Mouse (Mus musculus): ENCODE results near the gene Gm10198.

The Gm10198 gene

GRCm38 (mm10) chr13:111592485-111592884 is at the start of gene Gm10198:
TSS of gene Gm10198 (plus strand) at chr13:111592785.
- DNase-seq (ENCODE audit: low spot score) = no peak

GRCm38 (mm10) chr13:111545286-111545685 is 47.3 kb upstream of the Gm10198 start:
- DNase-seq (ENCODE audit: low spot score) = no peak

- DNase-seq (ENCODE audit: low spot score) = no peak
Observed at GRCm38 (mm10) chr13:111552769-111553168, 39.8 kb upstream of the Gm10198 start.

GRCm38 (mm10) chr13:111553182-111553581 is 39.4 kb upstream of the Gm10198 start:
- no peak for DNase-seq (ENCODE audit: low spot score)

- DNase-seq (ENCODE audit: low spot score) = no peak
Observed at GRCm38 (mm10) chr13:111553941-111554340, 38.6 kb upstream of the Gm10198 start.

GRCm38 (mm10) chr13:111555333-111555732 is 37.3 kb upstream of the Gm10198 start:
- DNase-seq (ENCODE audit: low spot score) = no peak

- DNase-seq (ENCODE audit: low spot score) = no peak
Observed at GRCm38 (mm10) chr13:111556375-111556774, 36.2 kb upstream of the Gm10198 start.

- no peak for DNase-seq (ENCODE audit: low spot score)
Observed at GRCm38 (mm10) chr13:111560152-111560551, 32.4 kb upstream of the Gm10198 start.

- no peak for DNase-seq (ENCODE audit: low spot score)
Observed at GRCm38 (mm10) chr13:111562595-111562994, 30.0 kb upstream of the Gm10198 start.

GRCm38 (mm10) chr13:111574196-111574595 is 18.4 kb upstream of the Gm10198 start:
- peak; percentile 3 for DNase-seq (ENCODE audit: low spot score)

- no peak for DNase-seq (ENCODE audit: low spot score)
Observed at GRCm38 (mm10) chr13:111577177-111577576, 15.4 kb upstream of the Gm10198 start.

- no peak for DNase-seq (ENCODE audit: low spot score)
Observed at GRCm38 (mm10) chr13:111580054-111580453, 12.5 kb upstream of the Gm10198 start.

GRCm38 (mm10) chr13:111598111-111598510 is 5.5 kb downstream of the Gm10198 start:
- no peak for DNase-seq (ENCODE audit: low spot score)

- DNase-seq (ENCODE audit: low spot score) = no peak
Observed at GRCm38 (mm10) chr13:111601383-111601782, 8.8 kb downstream of the Gm10198 start.

GRCm38 (mm10) chr13:111604826-111605225 is 12.2 kb downstream of the Gm10198 start:
- DNase-seq (ENCODE audit: low spot score) = no peak

- DNase-seq (ENCODE audit: low spot score) = no peak
Observed at GRCm38 (mm10) chr13:111616168-111617125, 23.9 kb downstream of the Gm10198 start.

GRCm38 (mm10) chr13:111620433-111620832 is 27.8 kb downstream of the Gm10198 start:
- DNase-seq (ENCODE audit: low spot score) = no peak

- no peak for DNase-seq (ENCODE audit: low spot score)
Observed at GRCm38 (mm10) chr13:111622425-111622824, 29.8 kb downstream of the Gm10198 start.

- DNase-seq (ENCODE audit: low spot score) = no peak
Observed at GRCm38 (mm10) chr13:111623112-111623511, 30.5 kb downstream of the Gm10198 start.

GRCm38 (mm10) chr13:111624115-111624514 is 31.5 kb downstream of the Gm10198 start:
- no peak for DNase-seq (ENCODE audit: low spot score)

GRCm38 (mm10) chr13:111634163-111635160 is 41.9 kb downstream of the Gm10198 start:
- no peak for DNase-seq (ENCODE audit: low spot score)

- no peak for DNase-seq (ENCODE audit: low spot score)
Observed at GRCm38 (mm10) chr13:111640319-111640718, 47.7 kb downstream of the Gm10198 start.
